ENCODE assay signal across 13 mouse cellular contexts in the genomic region with DNA sequence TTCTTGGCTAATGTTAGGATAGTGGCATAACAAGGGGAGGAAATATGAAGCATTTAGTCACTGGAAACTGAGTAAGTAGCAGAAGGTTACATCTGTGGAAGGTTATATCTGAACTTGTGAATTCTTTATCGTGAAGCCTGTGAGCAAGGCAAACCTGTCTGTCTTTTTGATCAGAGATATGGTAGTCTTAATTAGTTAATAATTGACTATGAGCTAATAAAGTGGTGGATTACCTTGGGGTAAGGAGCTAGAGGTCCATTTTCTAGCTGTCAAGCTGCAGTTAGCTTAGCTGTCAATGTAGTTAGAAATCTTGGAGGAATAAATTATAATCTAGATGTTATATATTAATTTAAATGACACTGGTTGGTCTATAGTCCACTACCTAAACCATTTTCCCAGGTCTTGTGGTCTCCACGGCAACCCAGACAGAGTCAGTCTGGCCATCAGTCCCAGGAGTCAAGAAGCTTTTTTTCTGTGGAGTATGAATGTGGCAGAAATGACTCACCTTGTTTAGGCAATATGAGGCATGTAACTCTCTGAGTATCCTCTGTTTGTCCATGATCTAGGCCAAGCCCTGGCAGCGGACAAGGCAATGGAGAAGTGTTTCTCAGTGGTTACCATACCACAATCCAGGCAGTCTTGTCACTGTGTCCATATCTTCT.
"Had no signal": no experiment of that assay in that cellular context is flagged by ENCODE, and none has a peak within 500 bp of the region (broad histone marks: within the 10 kb centered on the region; RNA-seq: fewer than 3 reads in every experiment).

No protein-coding gene starts in this region.

- H3K4me1 ChIP-seq: limb, embryonic 10.5 days; liver, embryonic 15.5 days; midbrain, embryonic 13.5 days had no signal

- DNase-seq: kidney, postnatal 4 days; lung, adult 2 months; lung, postnatal 36 days; right cerebral cortex, adult 18-20 months; right cerebral cortex, postnatal 25 days; thymus, postnatal 36 days had no signal

- H3K27ac ChIP-seq: left cerebral cortex, adult 2 months; limb, embryonic 10.5 days; liver, embryonic 15.5 days; midbrain, embryonic 13.5 days had no signal

- ATAC-seq: intestine, postnatal 0 days; lung, postnatal 0 days; midbrain, embryonic 13.5 days had no signal

- H3K9ac ChIP-seq: liver, embryonic 15.5 days; midbrain, embryonic 13.5 days had no signal

- H3K4me2 ChIP-seq: liver, embryonic 11.5 days; liver, embryonic 15.5 days; midbrain, embryonic 13.5 days had no signal

- H3K4me3 ChIP-seq: left cerebral cortex, adult 2 months; limb, embryonic 10.5 days; liver, embryonic 15.5 days; midbrain, embryonic 13.5 days had no signal

- H3K36me3 ChIP-seq: limb, embryonic 10.5 days; liver, embryonic 15.5 days; midbrain, embryonic 13.5 days had no signal

- H3K27me3 ChIP-seq: liver, embryonic 15.5 days; midbrain, embryonic 13.5 days had no signal

- H3K9me3 ChIP-seq: limb, embryonic 10.5 days; liver, embryonic 15.5 days; midbrain, embryonic 13.5 days had no signal
